Mouse (Mus musculus) thymus, adult 2 months (tissue): ENCODE data around the gene Tbkbp1. TPM values are rescaled to one million over a fixed set of nuclear protein-coding genes. Genes with fewer than 3 reads are reported as not detected.

Source experiments
- DNase-seq: peaks from one replicate; pipeline ENCODE4 v3.0.0; 2021
- H3K27ac ChIP-seq: fragments of 200-500 bp; 2 replicates; pipeline ENCODE4 v1.5.1; 2012; ENCODE audit warnings: low read length, control low read depth; ENCODE audit not compliant: control insufficient read depth, insufficient read depth
- H3K27me3 ChIP-seq: fragments of 200-500 bp; 2 replicates; pipeline ENCODE4 v1.6.1; 2012; ENCODE audit warnings: mild to moderate bottlenecking, low read length, moderate library complexity, mixed read lengths; ENCODE audit not compliant: control insufficient read depth, insufficient read depth
- H3K36me3 ChIP-seq: fragments of 200-500 bp; 2 replicates; pipeline ENCODE4 v1.6.1; 2012; ENCODE audit warnings: mild to moderate bottlenecking, low read length, moderate library complexity; ENCODE audit not compliant: control insufficient read depth, insufficient read depth
- H3K4me1 ChIP-seq: fragments of 200-500 bp; replicated peaks from 2 replicates; pipeline ENCODE4 v1.6.1; 2012; ENCODE audit warnings: low read length; ENCODE audit not compliant: control insufficient read depth, insufficient read depth
- H3K4me3 ChIP-seq: fragments of 200-500 bp; 2 replicates; pipeline ENCODE4 v1.5.1; 2012; ENCODE audit warnings: mild to moderate bottlenecking, low read length, control low read depth, moderate library complexity; ENCODE audit not compliant: control insufficient read depth, insufficient read depth
- CTCF ChIP-seq: fragments of 200-500 bp; IDR thresholded peaks from 2 replicates; pipeline ENCODE4 v1.5.1; 2012; ENCODE audit warnings: mild to moderate bottlenecking, control low read depth, low read length, moderate library complexity, borderline replicate concordance; ENCODE audit not compliant: control insufficient read depth, poor library complexity, insufficient read depth; ENCODE audit errors: extremely low read depth
- POLR2A ChIP-seq: fragments of 200-500 bp; IDR thresholded peaks from 2 replicates; pipeline ENCODE4 v1.6.1; 2012; ENCODE audit warnings: mild to moderate bottlenecking, low read length, control low read depth, moderate library complexity; ENCODE audit not compliant: control insufficient read depth, poor library complexity, insufficient read depth; ENCODE audit errors: extremely low read depth
- WGBS: fragments of 180-500 bp; shearing (Covaris S2); methylation state at CpG from one replicate; pipeline ENCODE4 v1.1.7; 2018; 5-methylcytosine and 5-hydroxymethylcytosine counted together
- polyA plus RNA-seq: library from polyadenylated mRNA; depleted of rRNA; stranded (reverse); fragments of >200 nt; gene quantifications from 2 replicates; pipeline ENCODE4 v1.2.3, GENCODE M21; 2012

Gene Tbkbp1
- polyA plus RNA-seq, 1 experiment = 7.3 TPM

DNA sequence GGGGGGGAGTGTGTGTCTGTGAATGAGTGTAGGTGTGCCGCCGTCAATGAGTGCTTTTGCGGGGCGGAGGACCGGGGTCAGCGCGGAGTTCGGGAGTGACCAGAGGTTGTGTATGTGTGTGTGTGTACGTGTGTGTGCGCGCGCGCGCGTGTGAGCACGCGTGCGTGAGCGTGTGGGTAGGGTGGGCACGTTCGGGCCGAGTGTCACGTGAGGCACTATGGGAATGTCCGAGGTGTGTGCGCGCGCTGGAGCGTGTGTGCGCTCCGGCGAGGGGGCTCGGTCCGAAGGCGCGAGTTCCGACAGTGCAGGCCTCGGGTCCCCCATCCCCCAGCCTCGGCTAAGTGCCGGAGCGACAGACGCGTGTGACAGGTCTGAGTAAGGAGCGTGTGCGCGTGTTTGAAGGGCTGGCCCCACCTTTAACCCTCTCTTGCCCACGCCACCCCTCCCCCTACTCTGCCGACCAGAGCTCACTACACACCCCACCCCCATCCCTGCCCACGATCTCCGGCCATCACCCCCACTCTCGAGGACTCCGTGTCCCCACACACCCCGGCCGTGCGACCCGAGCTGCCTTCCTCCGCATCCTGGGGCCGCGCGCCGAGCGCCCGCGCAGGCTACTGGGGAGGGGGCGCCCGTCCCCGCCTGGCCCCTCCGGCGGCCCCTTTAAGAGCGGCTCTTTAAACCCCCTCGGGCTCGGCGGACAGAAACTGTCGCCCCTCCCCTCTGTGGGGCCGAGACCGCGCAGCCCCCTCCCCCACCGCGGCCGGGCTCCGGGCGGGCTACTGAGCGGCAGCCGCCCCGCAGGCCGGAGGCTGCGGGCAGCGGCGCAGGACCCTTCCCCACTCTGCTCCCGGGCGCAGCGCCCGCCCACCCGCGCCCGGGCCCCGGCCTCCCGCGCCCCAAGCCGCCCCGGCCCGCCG lies 624 bp downstream of the Tbkbp1 start:
- WGBS = under 1% methylated on average over 87 of the region's 102 CpGs
- peak overlapping the region; percentile 36 for H3K4me3 ChIP-seq
- H3K36me3 ChIP-seq = no peaks in the 10 kb centered on the region
- H3K27ac ChIP-seq = no peak overlapping the region
- H3K27me3 ChIP-seq = peaks cover 11% of the 10 kb centered on the region; the same call in 1 of the 2 replicates
- TF ChIP-seq POLR2A (no peak), CTCF (no peak)
- H3K4me1 ChIP-seq = peaks cover 15% of the 10 kb centered on the region
- DNase-seq = no peak

DNA sequence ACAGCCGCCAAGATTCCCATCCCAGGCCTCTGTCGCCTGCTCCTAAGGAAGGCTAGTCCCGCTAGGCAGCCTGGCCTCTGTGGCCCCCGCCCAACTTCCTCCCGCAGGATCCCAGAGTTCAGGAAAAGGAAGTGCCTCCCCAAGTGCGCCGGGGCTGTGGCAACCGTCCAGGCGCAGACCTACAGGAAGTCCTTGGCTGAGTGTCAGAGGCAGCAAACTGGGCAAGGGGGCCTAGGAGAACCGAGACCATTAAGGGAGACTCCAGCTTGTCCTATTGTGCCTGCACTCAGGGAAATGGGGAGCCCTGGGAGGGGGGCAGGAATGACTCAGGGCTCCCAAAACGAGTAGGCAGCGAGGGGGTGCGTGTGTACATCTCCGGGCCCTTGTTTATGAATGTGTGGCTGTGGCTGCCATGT lies 1.3 kb downstream of the Tbkbp1 start:
- WGBS = 3% methylated on average over 14 of the region's 14 CpGs

DNA sequence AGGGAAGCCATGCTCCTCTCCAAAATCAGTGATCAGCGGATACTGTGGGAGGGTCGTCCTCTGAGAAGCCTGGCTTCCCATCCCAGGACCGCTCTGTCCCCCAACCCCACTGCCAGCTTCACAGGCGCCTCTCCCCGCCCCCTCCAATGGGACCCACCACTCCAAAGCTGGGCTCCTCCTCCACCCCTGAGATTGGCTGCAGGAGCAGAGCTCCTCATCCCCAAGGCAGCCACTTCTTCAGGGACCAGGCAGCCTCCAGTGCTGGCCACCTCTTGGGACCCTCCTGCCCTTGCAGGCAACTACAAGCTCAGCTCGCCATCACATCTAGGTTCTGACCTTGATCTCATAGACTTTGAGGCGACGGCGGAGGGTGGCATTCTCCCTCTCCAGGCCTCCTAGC lies 2.3 kb downstream of the Tbkbp1 start:
- peaks cover 16% of the 10 kb centered on the region for H3K4me1 ChIP-seq
- WGBS = 92% methylated on average over 9 of the region's 9 CpGs
- no peak overlapping the region for H3K4me3 ChIP-seq
- H3K27ac ChIP-seq = no peak overlapping the region
- DNase-seq = no peak
- TF ChIP-seq CTCF (no peak), POLR2A (no peak)
- peaks cover 11% of the 10 kb centered on the region; the same call in 1 of the 2 replicates for H3K27me3 ChIP-seq
- no peaks in the 10 kb centered on the region for H3K36me3 ChIP-seq

More for the DNA sequence above, 1.3 kb downstream of the Tbkbp1 start:
- TF ChIP-seq CTCF (no peak), POLR2A (no peak)
- peak overlapping the region; percentile 36; the same call in 1 of the 2 replicates for H3K4me3 ChIP-seq
- no peaks in the 10 kb centered on the region for H3K36me3 ChIP-seq
- DNase-seq = no peak
- peaks cover 11% of the 10 kb centered on the region; the same call in 1 of the 2 replicates for H3K27me3 ChIP-seq
- no peak overlapping the region for H3K27ac ChIP-seq
- H3K4me1 ChIP-seq = peaks cover 15% of the 10 kb centered on the region

DNA sequence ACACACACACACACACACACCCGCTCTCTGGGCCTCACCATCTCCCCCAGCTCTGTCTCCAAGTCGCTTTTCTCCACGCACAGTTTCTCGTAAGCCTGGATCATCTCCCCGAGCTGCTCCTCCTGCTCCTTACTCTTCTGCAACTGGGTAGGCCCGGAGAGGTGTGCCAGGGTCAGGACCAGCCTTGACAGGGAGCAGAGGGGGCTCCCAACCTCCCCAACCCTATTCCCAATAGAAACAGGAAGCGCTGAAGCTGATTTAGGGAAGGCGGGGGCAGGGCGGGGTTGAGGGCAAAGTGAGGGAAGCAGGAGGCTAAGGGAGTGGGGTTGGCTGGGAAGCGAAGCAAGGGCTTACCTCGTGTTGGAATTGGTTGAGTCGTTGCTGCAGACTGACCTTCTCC lies 2.7 kb downstream of the Tbkbp1 start:
- Histone ChIP-seq H3K36me3 (no peaks in the 10 kb centered on the region), H3K4me1 (peaks cover 20% of the 10 kb centered on the region), H3K27ac (no peak overlapping the region), H3K27me3 (peaks cover 11% of the 10 kb centered on the region; the same call in 1 of the 2 replicates), H3K4me3 (no peak overlapping the region)
- DNase-seq = no peak
- no peak for TF ChIP-seq POLR2A
- TF ChIP-seq CTCF = no peak
- 81% methylated on average over 12 of the region's 12 CpGs for WGBS

DNA sequence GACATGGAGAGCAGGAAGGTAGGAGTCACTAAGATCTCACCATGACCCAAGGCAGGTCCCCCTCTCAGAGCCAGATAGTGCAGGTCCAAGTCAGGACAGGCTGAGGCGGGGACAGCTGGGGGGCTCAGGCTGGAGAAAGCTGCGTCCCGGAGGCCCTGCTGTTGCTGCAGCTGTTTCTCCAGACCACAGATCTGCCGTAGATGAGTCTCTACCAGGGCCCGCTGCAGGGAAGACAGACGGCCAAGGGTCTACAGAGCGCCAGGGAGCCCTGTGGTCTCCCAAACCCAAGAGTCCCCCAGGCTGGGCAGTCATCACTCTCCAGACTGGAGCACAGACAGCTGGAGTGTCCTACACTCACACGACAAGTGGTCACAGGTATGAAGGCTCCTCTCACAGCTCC lies 4.0 kb downstream of the Tbkbp1 start:
- Histone ChIP-seq H3K36me3 (no peaks in the 10 kb centered on the region), H3K4me1 (peaks cover 29% of the 10 kb centered on the region), H3K27me3 (peaks cover 11% of the 10 kb centered on the region; the same call in 1 of the 2 replicates), H3K27ac (no peak overlapping the region), H3K4me3 (no peak overlapping the region)
- 38% methylated on average over 8 of the region's 8 CpGs for WGBS
- TF ChIP-seq POLR2A (no peak), CTCF (no peak)
- DNase-seq = no peak

DNA sequence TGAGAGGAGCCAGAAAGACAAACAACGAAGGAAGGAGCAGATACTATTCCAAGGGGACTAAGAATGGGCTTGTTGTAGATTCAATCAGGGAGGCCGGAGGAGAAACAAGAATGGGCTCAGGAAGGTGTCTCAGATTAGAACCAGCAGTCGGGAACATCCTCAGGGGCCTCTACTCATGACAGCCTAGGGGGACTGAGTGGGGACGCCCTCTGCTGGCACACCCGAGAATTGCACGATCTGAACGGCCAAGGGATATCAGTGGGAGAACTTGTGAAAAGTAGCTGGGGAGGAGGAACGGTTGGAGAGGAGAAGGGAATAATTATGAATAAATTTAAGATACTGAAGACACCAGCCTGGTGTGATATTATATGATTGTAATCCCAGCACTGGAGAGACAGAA lies 4.6 kb downstream of the Tbkbp1 start:
- peak; percentile 76 for DNase-seq

More for the DNA sequence above, 4.6 kb downstream of the Tbkbp1 start:
- TF ChIP-seq CTCF (peak; percentile 89), POLR2A (no peak)
- H3K4me3 ChIP-seq = no peak overlapping the region
- H3K27me3 ChIP-seq = peaks cover 5% of the 10 kb centered on the region; the same call in 1 of the 2 replicates
- H3K36me3 ChIP-seq = no peaks in the 10 kb centered on the region
- peaks cover 35% of the 10 kb centered on the region for H3K4me1 ChIP-seq
- 19% methylated on average over 8 of the region's 8 CpGs for WGBS
- no peak overlapping the region for H3K27ac ChIP-seq
